Mouse (Mus musculus): ENCODE measurements around the gene Btbd17.

Btbd17 gene

DNA sequence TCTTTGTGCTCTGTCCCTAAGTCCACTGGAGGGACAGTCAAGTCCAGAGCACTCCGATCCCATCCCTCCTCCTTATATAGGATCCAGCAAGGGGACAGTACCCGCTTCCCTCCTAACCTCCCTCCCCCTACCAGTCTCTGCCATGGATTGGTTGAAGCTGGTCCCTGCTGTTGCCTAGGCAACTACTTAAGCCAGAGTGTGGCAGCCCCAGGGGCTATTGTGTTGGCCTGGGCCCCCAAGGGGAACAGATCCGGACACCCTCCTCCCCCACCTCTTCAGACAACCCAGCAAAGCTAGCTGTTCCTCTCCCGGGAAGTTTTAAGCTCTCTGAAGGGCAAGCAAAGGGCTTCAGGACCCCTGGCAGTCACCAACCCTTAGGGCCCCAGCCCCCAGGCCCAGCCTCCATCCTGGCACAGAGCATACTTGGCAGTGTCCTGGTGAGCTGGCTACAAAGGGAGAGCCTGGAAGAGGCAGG lies at the start of gene Btbd17:
TSS of gene Btbd17 (minus strand) at position 98 of the 475 bp plus-strand sequence.
- DNase-seq = no peak

DNA sequence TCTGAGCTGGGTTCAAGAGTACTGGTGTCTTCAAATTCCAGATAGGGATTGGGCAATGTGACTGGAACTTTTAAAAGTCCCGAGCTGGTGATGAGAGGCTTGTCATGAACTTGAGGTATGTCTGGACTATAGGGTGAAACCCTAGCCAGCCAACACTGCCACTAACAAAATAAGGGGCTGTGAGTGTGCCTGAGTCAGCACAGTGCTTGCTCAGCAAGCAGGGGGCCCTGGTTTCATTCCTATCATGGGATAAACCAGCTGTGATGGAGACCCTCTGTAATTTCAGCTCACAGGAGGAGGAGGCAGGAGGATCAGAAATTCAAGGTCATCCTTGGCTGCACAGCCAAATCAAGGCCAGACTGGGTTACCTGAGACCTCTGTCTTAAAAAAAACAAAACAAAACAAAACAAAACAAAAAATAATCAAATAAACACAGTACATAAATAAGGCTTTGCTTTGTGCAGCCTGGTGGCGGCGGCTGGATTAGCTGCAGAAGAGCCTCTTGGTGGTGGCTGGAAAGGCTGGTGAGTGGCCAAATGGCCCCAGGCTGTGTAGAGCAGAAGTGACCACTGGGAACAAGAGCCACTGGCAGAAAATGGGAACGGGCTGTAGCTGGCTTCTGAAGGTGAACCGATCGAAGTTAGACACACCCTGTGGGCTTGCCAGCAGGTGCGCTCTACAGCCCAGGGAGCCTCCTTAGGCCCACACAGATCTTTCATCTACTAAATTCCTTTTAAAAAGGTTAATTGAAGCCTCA lies 48.9 kb upstream of the Btbd17 start:
- DNase-seq = peak in 1 of 2 experiments; percentile 69

DNA sequence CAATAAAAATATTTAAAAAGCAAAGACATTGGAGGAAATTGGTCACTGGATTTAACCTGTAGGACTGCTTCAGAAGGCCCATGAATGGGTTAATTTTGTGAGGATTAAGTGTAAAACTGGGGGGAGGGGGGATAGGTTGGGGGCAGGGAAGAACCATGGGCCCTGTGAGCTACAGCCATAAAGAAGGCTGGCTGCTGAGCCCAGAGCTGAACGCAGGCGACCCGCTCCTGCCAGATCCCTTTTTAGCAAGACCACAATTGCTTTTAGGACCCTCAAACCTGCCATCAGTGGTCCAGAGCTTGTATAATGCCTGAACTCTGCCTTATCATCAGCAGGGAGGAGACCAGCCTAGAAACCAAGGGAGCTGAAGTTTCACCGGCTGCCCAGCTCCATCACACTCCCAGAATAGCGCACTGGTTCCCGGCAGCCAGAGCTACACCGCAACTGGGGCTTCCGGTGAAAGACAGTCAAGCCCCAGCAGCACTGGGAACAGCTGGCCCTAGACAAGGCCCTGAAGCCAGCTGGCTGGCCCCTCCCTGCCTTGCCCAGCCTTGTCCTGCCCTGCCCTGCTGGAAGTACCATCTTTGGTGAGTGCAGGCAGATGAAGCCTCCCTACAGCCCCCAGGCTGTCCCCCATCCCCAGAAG lies 48.2 kb upstream of the Btbd17 start:
- DNase-seq = no peak

DNA sequence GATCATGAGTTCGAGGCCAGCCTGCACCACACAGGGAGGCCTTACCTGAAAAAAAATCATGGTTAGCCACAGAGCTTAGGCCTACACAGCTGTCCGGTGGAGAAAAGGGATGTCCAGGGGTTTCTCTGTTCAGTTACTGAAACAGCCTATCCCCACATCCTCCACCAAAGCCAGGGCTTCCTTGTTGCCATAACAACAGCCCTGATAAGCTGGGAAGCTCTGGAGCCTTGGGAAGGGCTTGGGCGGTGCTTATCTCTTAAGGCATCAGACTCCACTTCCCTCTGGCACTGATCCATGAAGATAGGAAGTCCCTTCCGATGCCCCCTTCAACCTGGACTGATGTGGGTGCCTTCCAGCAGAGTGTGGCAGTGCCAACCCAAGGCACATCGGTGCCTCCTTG lies 37.4 kb upstream of the Btbd17 start:
- DNase-seq = no peak

DNA sequence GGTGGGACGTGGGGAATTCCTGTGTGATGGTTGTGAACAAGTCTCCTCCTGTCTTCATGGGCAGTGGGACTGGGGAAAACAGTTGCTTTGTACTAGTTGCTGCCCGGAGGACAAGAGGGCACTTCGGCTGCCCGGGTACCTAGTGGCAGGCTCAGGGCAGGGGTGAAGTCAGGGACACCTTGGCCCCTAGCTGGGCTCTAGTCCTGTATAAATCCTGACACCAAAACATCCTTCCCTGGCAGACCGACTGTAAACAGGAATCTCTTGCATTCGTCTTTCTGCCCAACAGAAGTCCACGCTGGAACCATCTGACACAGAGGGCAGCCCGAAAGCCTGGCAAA lies 34.7 kb upstream of the Btbd17 start:
- DNase-seq = peak; percentile 70 to 75

DNA sequence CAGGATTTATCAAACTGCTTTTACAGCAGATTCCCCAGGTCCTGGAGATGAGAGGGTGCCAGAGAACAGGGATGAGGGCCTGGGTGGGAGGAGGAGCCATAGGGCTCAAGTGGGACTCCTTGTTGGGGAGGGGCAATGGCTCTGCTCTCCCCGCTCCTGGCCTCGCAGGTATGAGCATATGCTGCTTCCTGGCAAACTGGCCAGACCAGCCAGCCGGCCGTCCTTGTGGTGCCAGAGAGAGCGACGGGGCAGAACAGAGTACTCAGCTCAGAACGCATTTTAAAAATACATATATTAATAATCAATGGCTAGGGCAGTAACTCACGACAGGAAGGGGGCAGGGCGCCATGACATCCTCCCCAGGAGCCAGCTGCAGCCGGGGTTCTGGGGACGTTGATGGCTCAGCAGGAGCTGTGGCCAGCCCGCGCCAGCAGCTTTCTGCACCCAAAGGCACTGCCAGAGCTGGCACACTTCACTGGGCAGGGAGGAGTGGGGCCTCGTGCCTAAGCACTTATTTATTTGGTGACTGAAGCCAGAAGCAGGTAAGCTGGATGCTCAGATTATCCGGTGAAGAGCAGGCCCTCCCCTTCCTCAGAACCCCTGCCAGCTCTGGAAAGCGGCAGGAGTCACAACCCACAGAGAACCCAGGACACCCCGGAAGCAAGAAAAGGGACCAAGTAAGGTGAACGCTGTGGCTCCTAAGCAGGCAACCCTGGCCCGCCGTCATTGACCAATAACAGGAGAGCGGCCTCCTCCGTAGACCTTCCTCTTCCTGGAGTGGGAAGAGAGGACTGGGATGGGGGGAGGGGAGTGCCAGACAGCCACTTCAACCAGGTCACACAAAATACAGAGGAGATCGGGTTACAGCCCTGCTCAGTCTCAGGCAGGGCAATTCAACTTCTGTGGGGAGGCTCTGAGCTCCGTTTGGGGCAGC lies 34.0 kb upstream of the Btbd17 start:
- DNase-seq = peak; percentile 87 to 90

DNA sequence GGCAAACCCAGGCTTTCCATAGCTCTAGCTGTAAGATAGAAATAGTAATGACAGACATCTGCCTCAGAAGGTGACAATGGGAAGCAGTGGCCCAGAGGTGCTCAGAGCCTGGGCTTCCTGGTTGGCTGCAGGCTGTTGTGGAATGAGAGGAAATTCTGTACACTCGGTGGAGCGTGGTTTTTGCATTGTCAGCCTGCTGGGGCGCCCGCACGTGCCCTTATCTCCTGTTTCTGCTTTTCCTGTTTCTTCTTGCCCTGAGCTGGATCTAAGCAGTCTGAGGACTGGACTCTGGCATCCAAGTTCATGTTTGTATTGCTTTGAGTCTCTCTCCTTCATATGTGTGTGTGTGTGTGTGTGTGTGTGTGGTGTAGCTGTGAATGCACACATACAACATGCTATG lies 30.9 kb upstream of the Btbd17 start:
- peak; percentile 80 to 88 for DNase-seq

DNA sequence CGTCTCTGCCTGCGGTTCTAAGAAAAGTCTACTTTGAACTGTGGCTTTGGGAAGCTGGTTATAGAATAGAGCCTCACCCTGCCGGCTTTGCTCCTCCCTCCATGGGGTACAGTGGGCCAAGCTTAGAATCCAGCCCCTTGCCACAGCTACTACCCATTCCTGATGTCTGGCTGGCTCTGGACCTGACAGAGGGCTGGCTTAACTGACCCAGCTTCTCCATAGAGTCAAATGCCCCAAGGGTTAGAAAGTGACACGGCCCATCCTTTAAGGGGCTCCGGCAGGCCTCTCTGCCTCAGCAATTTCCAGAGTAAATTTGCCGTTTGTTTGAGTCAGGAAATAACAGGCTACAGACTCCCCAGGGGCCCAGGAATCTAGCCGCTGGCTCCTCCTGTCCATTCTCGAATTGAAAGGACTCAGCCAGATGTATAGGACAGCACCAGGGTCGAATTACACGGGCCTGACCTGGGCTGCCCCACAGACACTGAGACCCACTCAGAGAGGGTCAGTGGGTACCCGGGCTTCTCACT lies 27.5 kb upstream of the Btbd17 start:
- no peak for DNase-seq

DNA sequence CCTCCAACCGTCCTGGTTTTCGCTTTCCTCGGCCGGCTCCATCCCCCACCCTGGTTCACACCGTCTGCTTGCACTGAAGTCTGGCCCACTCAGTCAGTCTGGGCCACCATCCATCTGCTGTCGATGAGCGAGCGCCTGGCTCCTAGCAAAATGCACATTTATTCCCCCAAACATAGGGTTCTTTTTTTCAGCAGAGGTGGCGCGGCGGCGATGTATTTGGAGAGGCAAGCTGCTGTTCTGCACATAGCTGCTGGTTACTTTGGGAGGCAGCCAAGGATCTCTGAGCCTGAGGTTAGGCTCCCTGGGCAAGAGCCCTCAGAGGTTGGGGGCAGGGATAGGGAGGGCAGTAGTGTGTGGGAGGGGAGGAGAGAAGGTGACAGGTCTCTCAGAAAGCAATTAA lies 27.0 kb upstream of the Btbd17 start:
- DNase-seq = peak; percentile 84 to 89

DNA sequence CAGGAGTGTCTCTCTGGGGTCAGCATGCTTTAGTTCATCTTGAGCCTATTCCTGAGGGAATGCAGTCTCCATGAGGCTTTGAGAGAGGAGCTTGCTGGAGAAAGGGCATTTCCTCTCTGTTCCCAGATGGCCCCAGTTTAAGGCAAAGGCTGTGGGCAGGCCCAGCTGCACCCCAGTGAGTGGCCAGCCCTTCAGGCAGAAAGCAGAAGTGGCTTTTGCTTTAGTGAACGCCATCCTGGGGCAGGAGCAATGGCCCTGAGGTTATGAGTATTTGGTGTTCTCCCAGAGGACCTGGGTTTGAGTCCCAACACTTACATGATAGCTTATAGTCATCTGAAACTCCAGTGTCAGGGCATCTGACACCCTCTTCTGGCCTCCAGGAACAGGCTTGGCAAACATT lies 25.6 kb upstream of the Btbd17 start:
- DNase-seq = no peak

DNA sequence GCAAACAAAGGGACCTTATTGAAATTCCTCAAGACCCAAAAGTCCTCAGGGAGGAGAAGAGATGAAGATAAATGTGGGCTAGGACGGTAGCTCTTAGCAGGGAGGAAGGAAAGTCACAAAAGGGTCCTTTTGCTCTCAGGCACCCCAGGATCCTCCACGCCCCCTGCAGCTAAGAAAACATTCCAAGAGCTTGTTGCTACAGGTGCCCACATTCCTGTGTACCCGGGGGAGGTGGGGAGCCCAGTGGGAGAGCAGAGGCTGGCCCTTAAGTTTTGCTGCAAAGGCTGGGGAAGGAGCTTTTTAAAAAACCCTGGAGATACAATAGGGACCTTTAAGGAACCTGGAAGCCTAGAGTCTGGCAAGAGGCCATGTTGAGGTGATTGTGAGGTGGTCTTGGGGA lies 24.7 kb upstream of the Btbd17 start:
- DNase-seq = no peak

DNA sequence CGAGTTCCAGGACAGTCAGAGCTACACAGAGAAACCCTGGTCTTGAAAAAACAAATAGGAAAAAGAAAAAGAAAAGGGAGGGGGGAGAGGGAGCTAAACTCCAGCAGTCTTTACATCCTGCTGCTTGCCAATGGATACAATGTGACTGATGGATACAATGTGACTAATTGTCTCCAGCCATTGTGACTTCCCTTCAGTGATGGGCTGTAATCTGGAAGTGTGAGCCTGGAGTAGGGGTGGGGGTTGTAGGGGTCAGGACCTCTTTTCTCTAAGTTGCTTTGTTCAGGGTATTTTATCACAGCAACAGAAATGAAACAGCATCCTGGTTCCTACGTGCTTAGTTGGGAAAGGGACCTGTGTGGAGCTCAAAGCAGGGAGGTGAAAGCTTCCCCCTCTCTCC lies 23.4 kb upstream of the Btbd17 start:
- DNase-seq = no peak

DNA sequence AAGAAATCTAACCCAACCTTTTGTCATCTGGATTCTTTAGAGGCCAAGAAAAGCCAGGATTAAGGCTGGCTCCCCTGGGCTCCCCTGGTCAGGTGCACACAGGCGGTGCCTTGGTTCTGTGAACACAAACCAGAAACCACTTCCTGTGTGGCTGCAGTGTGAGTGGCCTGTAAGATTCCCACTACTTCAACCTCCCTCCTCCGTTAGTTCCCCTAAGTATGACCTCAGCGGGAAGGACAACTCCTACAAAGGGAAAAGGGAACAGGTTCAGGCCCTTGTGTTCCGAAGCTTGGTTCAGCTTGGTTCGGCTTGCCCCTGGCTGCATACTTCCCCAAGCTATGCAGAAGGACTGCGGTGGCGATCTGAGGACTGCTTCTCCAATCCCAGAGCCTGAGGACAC lies 22.4 kb upstream of the Btbd17 start:
- no peak for DNase-seq

DNA sequence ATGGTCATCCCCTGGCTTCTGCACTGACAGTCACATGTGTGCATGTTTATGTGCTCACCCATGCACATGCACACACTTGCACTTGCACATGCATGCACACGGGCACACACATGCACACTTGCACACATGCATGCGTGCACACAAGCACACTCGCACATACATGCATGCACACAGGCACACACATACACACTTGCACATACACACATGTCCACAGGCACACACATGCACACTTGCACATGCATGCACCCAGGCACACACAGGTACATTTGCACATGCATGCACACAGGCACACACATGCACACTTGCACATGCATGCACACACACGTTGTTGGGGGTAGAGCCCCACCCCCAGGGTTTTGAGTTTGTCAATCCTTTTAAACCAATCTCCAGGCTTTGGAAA lies 21.2 kb upstream of the Btbd17 start:
- no peak for DNase-seq

DNA sequence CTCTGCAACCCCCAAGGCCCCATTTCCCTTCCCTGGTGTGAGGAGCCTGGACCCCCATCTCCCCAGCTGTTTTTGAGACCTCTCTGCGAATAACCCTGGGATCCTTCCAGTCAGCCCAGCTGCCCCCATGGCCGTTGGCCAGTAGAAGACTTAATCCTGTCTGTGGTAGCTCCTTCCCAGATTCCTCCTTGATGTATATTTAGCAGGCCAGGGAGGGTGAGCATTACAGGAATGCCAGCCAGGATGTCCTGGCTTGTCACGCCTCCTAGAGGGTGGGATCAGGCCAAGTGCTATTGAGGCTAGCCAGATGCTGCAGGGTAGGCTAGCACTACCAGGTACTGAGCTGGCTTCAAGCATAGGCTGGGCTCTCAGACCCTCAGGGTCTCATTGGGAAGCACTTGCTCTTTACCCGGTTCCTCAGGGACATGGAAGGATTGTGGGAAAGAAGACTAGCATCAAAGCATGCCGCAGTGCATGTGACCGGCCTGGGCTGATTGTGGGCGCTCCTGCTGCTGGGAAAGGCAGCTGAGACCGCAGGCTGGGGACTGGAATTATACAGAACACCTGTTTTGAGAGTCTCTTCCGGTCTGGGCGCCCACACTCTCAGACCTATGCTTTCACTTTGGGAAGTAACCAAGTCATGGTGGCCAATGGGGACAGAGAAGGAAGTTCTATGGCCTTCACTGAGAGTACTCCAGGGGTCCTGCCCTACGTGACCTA lies 19.3 kb upstream of the Btbd17 start:
- no peak for DNase-seq

DNA sequence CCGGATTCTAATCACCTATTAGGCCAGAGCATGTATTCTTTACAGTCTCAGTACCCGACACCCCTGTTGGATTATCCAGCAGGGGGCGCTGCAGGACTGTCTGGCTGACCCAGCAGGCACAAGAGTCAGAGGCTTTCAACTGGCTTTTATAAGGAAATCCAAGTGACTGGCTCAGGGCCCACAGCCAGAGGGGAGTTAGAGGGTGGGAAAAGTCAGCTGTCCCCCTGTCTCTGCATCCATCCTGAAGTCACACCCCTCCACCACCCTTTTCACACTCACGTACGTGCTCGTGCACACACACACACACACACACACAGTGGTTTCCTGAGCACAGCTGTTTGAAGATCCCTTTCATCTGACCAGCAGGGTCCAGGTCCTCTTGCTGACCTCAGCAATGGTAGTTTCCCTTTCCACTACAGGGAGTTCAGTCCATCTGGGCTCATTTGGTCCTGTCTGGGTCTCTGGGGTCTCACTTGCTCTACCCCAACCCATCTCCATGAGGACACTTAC lies 17.0 kb upstream of the Btbd17 start:
- DNase-seq = peak; percentile 90 to 98

DNA sequence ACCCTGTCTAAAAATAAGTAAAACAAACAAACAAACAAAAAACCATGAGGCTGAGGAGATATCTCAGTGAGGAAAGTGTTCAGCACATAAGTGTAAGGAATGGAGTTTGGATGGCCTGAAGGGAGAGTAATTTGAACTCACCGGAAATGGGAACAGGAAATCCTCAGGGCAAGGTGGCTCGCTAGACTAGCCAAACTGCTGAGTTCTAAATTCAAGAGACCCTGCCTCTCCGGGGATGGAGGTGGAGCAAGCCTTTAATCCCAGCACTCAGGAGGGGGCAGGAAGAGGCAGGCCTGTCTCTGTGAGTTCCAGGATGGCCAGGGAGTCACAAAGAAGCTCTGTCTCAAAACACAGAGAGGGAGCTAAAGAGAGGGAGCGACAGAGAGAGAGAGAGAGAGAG lies 14.6 kb upstream of the Btbd17 start:
- DNase-seq = no peak

DNA sequence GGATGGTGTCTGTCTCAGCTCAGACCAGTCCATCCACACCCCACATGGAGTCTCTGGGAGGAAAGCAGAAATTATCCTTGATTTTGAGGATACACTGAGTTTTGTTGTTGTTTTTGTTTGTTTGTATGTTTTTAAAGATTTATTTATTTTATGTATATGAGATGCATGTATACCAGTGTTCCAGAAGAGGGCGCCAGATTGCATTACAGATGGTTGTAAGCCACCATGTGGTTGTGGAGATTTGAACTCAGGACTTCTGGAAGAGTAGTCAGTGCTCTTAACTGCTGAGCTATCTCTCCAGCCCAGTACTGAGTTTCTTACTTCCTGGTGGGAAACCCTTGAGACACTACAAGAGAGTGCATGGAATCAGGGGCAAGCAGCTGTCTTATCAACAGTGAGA lies 13.6 kb upstream of the Btbd17 start:
- DNase-seq = no peak

DNA sequence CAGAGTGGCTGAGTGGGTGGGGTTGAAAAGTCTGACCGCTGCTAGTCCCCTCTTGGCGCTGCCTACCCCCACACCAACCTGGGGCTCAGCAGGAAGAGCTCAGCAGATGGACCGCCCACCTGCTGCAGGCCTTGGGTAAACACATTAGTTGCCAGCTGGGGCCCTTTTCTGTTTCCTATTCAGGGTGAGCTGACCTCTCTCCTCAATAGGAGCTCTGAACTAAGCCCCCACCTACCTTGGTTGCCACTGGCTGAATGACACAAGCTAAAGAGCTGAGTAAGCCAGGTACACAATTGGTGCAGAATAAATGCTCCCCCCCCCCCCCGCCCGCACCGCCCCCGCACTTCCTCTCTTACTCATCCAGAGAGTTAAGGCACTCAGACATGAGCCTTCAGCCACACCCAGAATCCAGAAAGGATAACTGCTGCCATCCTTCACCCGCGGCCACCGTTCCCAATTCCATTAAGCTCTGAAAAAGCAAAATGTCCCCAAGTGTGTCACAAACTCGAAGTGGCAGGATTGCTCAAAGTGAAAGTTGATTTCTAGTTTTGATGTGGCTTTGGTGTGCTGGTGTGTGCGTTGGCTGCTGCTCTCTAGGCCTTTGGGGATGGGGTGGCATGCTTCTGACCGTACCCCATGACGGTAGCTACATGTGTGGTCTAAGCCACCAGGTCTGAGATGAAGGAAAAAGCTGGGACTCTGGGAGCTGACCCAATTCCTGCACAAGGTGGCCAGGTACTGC lies 12.1 kb upstream of the Btbd17 start:
- DNase-seq = no peak

DNA sequence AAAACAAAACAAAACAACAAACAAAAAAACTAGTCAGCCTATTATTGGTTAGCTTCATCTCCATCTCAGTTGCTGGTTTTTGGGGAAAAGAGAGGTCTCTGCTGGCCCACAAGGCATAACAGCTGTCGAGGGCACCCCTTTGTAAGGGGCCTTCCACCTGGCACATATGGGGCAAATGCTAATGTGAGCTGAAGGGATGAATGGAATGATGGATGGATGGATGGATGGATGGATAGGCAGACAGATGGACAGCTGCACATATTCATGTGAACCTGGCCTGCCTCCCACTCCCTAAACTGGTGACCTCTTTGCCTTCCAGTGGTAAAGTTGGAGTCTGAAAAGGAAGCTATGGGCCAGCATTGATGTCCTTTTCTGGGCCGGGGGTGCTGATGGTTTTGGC lies 11.3 kb upstream of the Btbd17 start:
- no peak for DNase-seq

DNA sequence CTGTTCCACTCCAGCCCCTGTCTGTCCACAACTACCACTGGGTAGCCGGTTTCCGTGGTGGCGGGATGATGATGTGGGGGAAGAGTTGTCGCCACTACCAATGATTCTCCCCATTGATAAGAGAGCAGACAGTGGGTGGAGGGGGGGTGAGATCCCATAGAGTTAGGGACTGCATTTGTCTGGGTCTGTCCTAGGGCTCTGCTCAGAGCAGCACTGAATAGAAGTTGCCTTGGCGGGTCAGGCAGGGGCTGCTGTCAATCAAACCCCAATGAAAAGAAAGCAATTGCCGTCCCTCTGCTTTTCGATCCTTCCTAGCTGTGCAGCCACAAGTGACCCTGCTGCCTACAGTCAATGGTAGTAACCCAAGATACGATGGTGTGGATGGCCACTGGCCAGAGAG lies 8.2 kb upstream of the Btbd17 start:
- no peak for DNase-seq

All from kidney, postnatal 36 days (tissue).